Mouse (Mus musculus) megakaryocyte-erythroid progenitor cell, adult 5-6 weeks (primary cell): ENCODE data around the gene Qsox1. TPM values are rescaled to one million over a fixed set of nuclear protein-coding genes. Genes with fewer than 3 reads are reported as not detected.

Experiments used
- ATAC-seq: replicated peaks from 2 replicates; pipeline ENCODE4 v1.8.0; 2016; ENCODE audit warnings: mild to moderate bottlenecking, inconsistent platforms; ENCODE audit not compliant: severe bottlenecking, poor library complexity, low FRiP score, low TSS enrichment
- total RNA-seq, 2 experiments: library from RNA; stranded (forward) in 1 of 2; stranded (reverse) in 1 of 2; fragments of 200-1000, 215-1000 nt in 1 of 2; fragments of >200 nt in 1 of 2; fragmentation: Nextera tagmentation in 1 of 2; gene quantifications; 2 replicates each; pipeline ENCODE4 v1.2.3; 2014 to 2017

Gene Qsox1
- total RNA-seq (2014; fragmentation: Nextera tagmentation) = 16.5 and 16.6 TPM in 2 replicates
- total RNA-seq (2017) = 22.4 and 32.0 TPM in 2 replicates

DNA sequence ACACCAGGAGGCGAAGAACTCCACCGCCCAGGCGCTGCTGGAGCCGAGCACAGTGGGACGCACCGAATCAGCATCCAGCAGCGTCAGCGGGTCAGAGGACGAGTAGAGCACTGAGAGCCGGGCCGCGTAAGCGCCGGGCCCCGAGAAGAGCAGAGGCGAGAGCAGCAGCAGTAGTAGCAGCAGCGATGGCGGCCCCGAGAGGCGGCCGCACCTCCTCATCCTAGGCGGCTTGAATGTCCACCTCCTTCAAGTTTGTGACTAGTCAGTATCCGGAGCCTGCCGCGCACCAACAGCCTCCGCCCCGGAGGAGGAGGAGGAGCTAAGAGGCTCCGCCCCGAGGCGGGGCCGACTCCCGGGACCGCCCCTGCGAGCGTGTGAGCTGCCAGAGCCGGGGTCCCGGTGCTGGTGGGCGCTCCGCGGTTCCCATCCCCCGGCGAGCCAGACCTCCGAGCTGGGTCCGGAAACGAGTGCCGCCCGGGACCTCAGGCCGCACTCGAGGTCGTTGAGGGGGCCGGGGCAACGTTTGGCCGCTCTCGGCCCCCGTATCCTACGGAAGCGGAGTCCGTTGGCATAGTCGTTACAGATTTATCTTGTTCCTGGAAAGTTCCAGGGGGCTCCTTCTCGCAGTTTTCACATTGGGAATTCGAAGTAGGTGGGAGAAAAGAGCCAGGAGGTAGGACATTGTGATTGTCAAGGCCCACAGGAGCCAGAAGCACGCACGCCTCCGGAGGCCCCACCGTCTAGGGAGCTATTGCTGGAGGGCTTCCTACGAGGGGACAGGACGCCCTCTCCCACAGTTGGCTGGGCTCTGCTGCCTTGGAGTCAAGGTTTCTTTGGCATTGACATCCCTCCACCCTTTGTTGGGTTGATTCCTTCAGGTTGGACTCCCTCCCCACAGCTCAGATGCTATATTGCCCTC is at the start of gene Qsox1:
Qsox1 (minus strand) TSS at position 309 of the 919 bp plus-strand sequence.
- peak; percentile 94 for ATAC-seq

GRCm38 (mm10) chr1:155854926-155855702 is 42.4 kb upstream of the Qsox1 start:
- ATAC-seq = no peak

- peak; percentile 90 for ATAC-seq
These were observed 40.3 kb upstream of the Qsox1 start for GRCm38 (mm10) chr1:155853009-155853408.

DNA sequence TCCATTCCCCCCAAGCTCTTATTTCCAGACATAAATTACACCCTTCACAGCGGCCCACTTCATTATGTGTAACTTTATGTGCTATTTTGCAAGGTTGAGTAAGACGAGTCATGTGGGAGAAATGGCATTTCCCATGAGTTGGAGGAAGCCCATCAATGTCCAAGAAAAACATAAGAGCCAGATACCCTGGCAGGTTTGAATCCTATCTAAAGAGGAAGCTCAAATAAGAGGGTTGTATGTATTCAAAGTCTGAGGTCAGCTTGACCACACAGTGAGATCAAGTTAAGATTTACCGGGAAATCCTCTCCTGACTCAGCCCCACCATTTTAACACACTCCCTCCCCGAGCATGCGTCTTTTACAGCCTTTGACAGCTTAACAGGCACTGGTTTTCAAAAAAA is 31.5 kb upstream of the Qsox1 start:
- ATAC-seq = no peak

DNA sequence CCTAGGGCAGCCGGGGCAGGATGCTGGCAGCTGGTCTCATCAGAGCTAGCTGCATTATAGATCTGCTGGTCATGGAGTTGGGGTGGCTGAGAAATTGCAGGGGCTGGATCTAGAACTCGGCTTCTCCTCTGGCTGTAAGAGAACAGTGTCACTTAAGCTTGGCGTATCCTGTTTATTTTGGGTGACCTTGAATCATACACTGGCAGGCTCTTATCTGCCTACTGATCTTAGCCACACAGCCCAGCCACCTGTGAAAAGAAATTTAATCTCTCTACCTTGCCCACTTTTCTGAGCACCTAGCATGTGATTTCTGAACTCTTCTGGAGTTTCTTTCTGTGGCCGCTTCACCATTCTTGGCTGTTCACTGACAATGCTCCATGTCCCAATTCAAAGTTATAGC is 30.8 kb upstream of the Qsox1 start:
- no peak for ATAC-seq

DNA sequence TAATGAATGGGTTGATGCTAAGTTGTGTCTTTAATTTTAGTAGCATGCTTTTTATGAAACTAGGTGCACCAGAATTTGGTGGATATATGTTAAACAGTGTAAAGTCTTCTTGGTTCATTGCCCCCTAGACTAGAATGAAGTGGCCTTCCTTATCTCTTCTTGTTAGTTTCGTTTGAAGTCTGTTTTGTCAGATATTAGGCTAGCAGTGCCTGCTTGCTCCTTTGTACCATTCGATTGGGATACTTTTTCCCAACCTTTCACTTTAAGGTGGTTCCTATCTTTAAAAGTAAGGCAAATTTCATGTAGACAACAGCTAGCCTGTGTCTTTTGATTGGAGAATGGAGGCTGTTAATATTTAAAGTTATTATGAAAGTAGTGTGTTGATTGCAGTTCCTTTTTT is 23.0 kb upstream of the Qsox1 start:
- peak; percentile 55 for ATAC-seq

DNA sequence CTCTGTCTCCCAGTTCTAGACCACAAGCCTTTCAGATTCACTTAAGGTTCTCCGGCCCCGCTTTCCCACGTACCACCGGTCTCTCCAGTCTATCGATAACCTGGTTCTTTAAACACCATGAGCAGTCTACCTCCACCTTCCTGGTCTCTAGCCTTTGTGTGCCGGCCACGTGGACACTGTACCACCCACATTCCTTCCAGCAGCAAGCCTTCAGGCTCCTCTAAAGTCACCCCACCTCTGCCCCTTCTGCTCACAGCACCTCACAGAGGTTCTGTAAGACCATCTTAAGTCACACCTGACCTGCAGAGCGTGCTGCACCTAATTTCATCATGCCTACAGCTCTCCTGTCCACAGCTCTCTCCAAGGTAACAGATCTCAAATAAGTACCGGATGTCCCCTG is 20.9 kb upstream of the Qsox1 start:
- ATAC-seq = no peak

GRCm38 (mm10) chr1:155831958-155832357 is 19.3 kb upstream of the Qsox1 start:
- no peak for ATAC-seq

DNA sequence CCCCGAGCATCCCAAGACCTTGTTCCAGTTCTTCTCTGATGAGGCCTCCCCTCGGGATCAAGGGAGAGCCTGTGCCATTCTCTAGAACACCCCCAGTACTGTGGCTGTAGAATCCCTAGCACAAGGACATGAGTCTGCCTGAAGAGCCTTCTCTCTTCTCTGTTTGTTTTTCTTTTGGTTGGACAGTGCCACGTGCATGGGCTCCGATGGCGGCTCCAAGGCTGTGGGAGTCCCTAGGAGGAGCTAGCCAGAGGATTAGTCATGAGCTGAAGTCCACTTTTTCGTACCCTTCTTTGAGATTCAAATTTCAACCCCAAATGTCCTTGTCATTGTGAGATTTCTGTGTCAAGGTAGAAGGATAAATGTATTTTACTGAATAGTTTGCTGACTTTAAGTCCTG is 18.2 kb upstream of the Qsox1 start:
- no peak for ATAC-seq

DNA sequence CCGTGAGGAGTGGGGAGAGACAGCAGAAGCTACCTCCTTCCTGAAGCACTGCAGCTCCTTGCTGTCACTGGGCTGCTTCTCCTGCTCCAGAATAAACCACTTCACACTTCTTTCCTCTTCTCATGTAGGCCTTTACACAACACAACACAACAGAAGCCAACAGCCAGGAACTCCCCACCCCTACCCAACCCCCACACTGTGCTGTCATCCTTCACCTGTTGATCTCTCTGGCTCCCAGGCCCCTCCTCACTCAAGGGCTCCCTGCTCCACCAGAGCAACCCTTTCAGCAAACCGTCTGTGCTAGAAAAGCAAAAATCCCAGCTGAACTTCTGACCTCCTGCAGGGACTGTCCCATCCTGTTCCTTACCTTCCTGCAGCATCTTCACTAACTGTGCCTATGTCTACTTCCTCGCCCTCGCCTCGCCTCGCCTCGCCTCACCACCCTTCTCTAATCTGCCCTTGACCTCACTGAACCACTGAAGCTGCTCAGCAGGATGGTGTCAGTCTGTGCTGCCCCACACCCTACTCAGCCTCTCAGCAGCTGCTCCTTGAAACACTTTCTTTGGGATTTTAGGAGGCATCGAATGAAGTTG is 15.1 kb upstream of the Qsox1 start:
- ATAC-seq = no peak

- no peak for ATAC-seq
These were observed 14.2 kb upstream of the Qsox1 start for GRCm38 (mm10) chr1:155826803-155827395.

GRCm38 (mm10) chr1:155825940-155826716 is 13.4 kb upstream of the Qsox1 start:
- ATAC-seq = no peak

- no peak for ATAC-seq
These were observed 8.0 kb upstream of the Qsox1 start for GRCm38 (mm10) chr1:155820646-155821045.

GRCm38 (mm10) chr1:155816167-155816566 is 3.5 kb upstream of the Qsox1 start:
- ATAC-seq = no peak

- ATAC-seq = peak; percentile 3; the same call in 1 of the 2 replicates
These were observed 601 bp downstream of the Qsox1 start for GRCm38 (mm10) chr1:155811995-155812580.

GRCm38 (mm10) chr1:155810616-155811015 is 2.1 kb downstream of the Qsox1 start:
- ATAC-seq = no peak

DNA sequence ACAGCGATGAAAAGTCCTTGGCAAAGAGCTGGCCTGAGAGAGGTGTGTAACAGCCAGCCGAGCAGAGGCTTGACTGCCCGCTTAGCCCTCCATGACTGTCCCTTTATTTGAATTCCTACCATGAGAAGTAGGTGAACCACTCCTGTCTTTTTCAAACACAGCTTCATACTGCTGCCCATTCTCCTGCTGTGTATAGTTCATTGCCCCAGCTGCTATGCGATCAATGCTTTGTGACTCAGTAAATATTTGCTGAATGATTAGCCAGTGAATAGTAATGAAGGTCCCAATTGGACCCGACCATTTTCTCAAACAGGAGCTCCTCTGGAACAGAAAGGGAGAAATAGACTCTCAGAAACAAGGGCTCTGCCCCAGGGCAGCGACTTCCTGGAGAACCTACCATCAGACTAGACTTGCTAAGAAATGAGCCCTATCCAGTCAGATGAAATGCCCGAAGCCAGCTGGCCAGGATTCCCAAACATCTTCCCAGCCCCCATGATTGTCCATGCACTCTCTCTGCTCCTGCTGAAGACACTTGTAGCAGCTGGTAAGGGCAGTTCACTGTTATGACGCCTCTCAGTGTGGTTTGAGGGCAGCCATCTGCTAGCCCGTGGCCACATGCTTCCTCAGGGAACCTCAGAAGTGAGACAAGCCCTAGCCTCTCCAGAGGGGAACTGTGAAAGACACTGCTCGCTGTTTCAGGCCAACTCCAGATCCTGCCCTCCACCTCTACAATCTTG is 2.8 kb downstream of the Qsox1 start:
- ATAC-seq = no peak

- no peak for ATAC-seq
These were observed 4.4 kb downstream of the Qsox1 start for GRCm38 (mm10) chr1:155808261-155808660.
